Mouse (Mus musculus) embryonic fibroblast, embryonic 13.5 days (primary cell): ENCODE results near the gene Rerg.

Experiments used
- CTCF ChIP-seq: IDR thresholded peaks from 2 replicates; pipeline ENCODE4 v1.5.1; 2011; ENCODE audit warnings: mild to moderate bottlenecking, control low read depth, low read length, moderate library complexity, borderline replicate concordance; ENCODE audit not compliant: insufficient read depth
- POLR2A ChIP-seq: IDR thresholded peaks from 2 replicates; pipeline ENCODE4 v1.6.1; 2011; ENCODE audit warnings: low read depth, mild to moderate bottlenecking, control low read depth, low read length, moderate library complexity

DNA sequence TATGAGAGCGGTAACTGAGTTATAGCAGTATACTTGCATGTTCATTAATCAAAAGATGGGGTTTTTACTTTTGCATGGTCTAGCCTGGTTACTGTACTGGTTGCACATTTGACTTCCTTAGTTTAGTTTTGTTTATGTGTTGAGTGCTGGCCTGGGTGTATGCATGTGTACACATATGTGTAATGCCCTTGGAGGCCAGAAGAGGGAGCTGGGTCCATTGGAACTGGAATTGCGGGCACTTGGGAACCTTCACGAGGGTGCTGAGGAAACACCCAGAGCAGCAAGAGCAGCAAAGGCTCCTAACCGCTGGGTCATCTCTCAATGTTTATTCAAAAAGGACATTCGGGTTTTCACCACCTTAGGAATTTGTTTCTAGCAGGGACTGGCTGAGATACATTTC is 116.8 kb downstream of the Rerg start:
- TF ChIP-seq CTCF (no peak), POLR2A (no peak)
